Mouse (Mus musculus): Measurements from ENCODE around the gene Pfkfb4.

The Pfkfb4 gene

GRCm38 (mm10) chr9:109060184-109060897, 68.8 kb downstream of the Pfkfb4 start:
- DNase-seq, result no peak

DNA sequence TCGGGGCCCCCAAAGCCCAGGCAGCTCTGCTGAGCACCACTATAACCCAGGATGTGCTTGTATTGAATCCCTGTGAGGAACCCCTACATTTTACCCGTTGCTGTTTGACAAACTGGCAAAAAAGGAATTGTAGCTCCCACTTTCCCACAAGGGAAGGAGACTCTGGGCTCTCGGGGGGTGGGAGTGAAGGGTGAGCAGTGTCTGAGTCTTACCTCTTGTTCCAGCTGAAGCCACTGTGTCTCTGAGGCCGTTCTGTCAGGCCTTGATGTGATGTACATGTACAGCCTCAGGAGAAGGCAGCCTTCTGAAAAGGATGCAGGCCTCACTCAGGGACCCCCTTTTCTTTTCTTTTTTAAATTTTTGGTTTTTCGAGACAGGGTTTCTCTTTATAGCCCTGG, 69.3 kb downstream of the Pfkfb4 start:
- no peak for DNase-seq

- no peak for DNase-seq
These were observed 76.6 kb downstream of the Pfkfb4 start for GRCm38 (mm10) chr9:109068095-109068735.

GRCm38 (mm10) chr9:109073661-109074573, 82.3 kb downstream of the Pfkfb4 start, which contains the start of gene Atrip:
Gene Atrip (minus strand): TSS chr9:109074124.
- peak; percentile 90 for DNase-seq

- no peak for DNase-seq
These were observed 88.9 kb downstream of the Pfkfb4 start for GRCm38 (mm10) chr9:109080516-109080915.

GRCm38 (mm10) chr9:109081749-109082123, 90.2 kb downstream of the Pfkfb4 start:
- DNase-seq, result no peak

Measured in lung, postnatal 14 days (tissue).